Mouse (Mus musculus): Measurements from ENCODE around the gene Gde1. TPM values are rescaled to one million over a fixed set of nuclear protein-coding genes. Genes with fewer than 3 reads are reported as not detected.
A peak's percentile ranks its signal among the peaks of the same experiment; 100 is the strongest.

Gene Gde1
- polyA plus RNA-seq, 1 experiment from 2014 or later, result 136 TPM

DNA sequence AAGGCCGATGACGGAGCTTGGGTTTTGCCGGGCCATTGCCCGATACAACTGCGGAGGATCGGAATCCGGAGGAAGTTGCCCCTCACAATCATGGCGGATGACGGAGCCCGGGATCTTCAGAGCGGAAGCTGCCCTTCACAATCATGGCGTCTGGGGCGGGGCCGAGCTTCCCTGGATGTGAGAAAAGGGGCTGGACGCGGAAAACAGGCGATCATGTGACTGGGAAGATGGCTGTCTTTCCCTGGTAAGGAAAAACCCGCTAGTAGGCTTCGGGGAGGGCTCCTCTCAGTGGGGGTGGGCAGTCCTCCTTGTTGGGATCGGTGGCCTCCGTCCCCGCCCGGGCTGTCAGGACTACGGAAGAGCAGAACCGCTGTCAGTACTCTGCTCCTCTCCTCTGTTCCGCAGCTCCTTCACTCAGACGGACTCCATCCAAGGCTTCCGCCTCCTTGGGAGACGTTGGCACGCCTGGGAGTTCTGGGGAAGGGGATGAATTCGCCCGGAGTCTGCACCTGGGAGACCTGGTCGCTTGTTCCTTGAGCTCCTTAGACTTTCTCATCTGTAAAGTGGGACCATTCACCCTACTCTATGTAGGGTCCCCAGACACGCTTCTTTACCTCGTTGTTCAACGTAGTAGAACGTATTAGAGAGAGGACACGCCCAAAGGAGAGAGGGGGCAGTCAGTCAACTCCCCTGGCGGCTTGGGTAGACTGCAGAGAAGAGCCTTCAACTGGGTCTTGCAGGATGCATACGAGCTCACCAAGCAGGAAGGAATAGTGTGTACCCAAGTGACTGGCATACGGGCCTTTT lies 35.2 kb upstream of the Gde1 start:
- 3% methylated on average over 41 of the region's 41 CpGs for WGBS
- ATAC-seq, result peak; percentile 96
- H3K36me3 ChIP-seq (ENCODE audit: control insufficient read depth, insufficient read depth), result peaks cover 22% of the 10 kb centered on the region

DNA sequence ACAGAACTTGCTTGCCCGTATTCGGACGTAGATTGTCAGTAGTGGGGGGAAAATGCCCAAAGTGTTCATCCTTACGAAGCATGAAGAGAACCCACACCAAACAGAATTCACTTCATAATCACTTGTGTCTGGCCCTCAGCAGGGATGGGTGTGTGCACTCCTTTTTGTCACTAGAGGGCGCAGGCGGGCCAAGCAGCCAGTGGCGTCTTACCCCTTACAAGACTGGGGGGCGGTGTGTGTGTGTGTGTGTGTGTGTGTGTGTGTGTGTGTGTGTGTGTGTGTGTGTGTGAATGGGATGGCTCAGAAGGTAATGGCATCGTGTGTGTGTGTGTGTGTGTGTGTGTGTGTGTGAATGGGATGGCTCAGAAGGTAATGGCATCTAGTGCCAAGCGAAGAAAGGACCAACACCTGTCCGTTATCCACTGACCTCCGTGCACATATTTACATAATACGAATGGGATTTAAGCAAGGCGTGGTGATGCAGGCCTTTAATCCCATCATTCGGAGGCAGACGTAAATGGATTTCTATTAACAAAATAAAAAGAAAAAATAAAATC lies 34.5 kb upstream of the Gde1 start, which contains the start of gene Vps35l:
Gene Vps35l (plus strand): TSS at position 252 of the 557 bp plus-strand sequence.
- TF ChIP-seq CTCF (IDR thresholded peaks at IDR 0.05; ENCODE audit: low read depth), result peak; percentile 94
- H3K4me1 ChIP-seq (replicated peaks; ENCODE audit: control insufficient read depth, insufficient read depth, low read length), result 0 out of 2 replicates have a peak, but pooled peaks cover 12% of the 10 kb centered on the region
- peak within 1 kb of the TSS; percentile 50 for H3K9ac ChIP-seq (ENCODE audit: low read depth, low read length)
- peak; percentile 80 for ATAC-seq
- no peaks in the 10 kb centered on the region for H3K27me3 ChIP-seq (replicated peaks; ENCODE audit: control insufficient read depth, insufficient read depth, low read length)
- peak within 1 kb of the TSS; percentile 74 for H3K4me2 ChIP-seq (replicated peaks; ENCODE audit: low read depth)
- no peaks in the 10 kb centered on the region for H3K9me3 ChIP-seq (ENCODE audit: control insufficient read depth)
- 2% methylated on average over 16 of the region's 16 CpGs for WGBS
- peak within 1 kb of the TSS; percentile 29; the same call in 1 of the 2 replicates for H3K27ac ChIP-seq (ENCODE audit: low read depth, low read length)
- peaks cover 19% of the 10 kb centered on the region; the same call in 1 of the 2 replicates for H3K36me3 ChIP-seq (ENCODE audit: control insufficient read depth, insufficient read depth)
- H3K4me3 ChIP-seq (ENCODE audit: low read depth, low read length), result peak within 1 kb of the TSS; percentile 73

More for the DNA sequence above, 35.2 kb upstream of the Gde1 start:
- Histone ChIP-seq H3K4me3 (ENCODE audit: low read depth, low read length) (peak overlapping the region; percentile 73), H3K9ac (ENCODE audit: low read depth, low read length) (peak overlapping the region; percentile 50), H3K4me1 (replicated peaks; ENCODE audit: control insufficient read depth, insufficient read depth, low read length) (0 out of 2 replicates have a peak, but pooled peaks cover 12% of the 10 kb centered on the region), H3K4me2 (replicated peaks; ENCODE audit: low read depth) (peak overlapping the region; percentile 74), H3K27ac (ENCODE audit: low read depth, low read length) (peak overlapping the region; percentile 29; the same call in 1 of the 2 replicates), H3K27me3 (replicated peaks; ENCODE audit: control insufficient read depth, insufficient read depth, low read length) (no peaks in the 10 kb centered on the region), H3K9me3 (ENCODE audit: control insufficient read depth) (no peaks in the 10 kb centered on the region)
- TF ChIP-seq CTCF (IDR thresholded peaks at IDR 0.05; ENCODE audit: low read depth), result no peak

DNA sequence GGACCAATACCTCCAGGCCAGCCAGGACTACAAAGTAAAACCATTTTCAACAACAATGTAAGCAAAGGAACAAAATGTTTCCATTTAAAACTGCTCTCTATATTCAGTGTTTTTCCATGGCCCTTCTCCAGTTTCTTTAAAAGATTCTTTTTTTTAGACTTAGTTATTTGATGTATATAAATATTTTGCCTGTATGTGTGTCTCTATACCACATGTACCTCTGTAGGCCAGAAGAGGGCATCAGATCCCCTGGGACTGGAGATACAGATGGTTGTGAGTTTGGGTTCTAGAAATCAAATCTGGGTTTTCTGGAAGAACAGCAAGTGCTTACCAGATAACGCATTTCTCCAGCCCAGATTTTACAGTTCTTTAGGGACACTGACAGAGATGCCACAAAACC lies 33.2 kb upstream of the Gde1 start:
- no peak for ATAC-seq
- Histone ChIP-seq H3K4me3 (ENCODE audit: low read depth, low read length) (no peak overlapping the region), H3K9me3 (ENCODE audit: control insufficient read depth) (no peaks in the 10 kb centered on the region), H3K27me3 (replicated peaks; ENCODE audit: control insufficient read depth, insufficient read depth, low read length) (no peaks in the 10 kb centered on the region), H3K36me3 (ENCODE audit: control insufficient read depth, insufficient read depth) (peaks cover 16% of the 10 kb centered on the region; the same call in 1 of the 2 replicates), H3K4me1 (replicated peaks; ENCODE audit: control insufficient read depth, insufficient read depth, low read length) (0 out of 2 replicates have a peak, but pooled peaks cover 12% of the 10 kb centered on the region), H3K9ac (ENCODE audit: low read depth, low read length) (no peak overlapping the region), H3K27ac (ENCODE audit: low read depth, low read length) (no peak overlapping the region), H3K4me2 (replicated peaks; ENCODE audit: low read depth) (no peak overlapping the region)
- TF ChIP-seq CTCF (IDR thresholded peaks at IDR 0.05; ENCODE audit: low read depth), result peak; percentile 39
- WGBS, result 89% methylated on average over 1 of the region's 1 CpGs

DNA sequence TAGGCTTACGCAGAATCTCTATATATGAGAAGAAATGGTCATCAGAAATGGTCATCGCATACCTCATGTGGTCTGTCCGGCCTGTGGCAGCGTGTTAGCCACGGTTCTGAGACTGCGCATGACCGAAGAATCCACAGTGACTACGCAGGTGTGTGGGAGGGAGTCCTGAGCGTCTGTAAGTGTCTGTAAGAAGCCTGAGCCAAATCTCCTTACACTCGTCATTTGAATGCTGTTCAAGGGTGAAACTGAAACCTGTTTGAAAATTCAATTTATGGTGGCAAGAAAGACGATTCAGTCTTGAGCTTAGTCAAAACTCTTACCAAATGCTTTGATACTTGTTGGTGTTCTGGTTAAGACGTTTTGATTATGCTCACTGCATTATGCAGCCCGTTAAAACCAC lies 27.6 kb upstream of the Gde1 start:
- H3K36me3 ChIP-seq (ENCODE audit: control insufficient read depth, insufficient read depth), result peaks cover 29% of the 10 kb centered on the region
- H3K9me3 ChIP-seq (ENCODE audit: control insufficient read depth), result no peaks in the 10 kb centered on the region
- no peak for TF ChIP-seq CTCF (IDR thresholded peaks at IDR 0.05; ENCODE audit: low read depth)
- no peak overlapping the region for H3K4me3 ChIP-seq (ENCODE audit: low read depth, low read length)
- ATAC-seq, result no peak
- H3K27ac ChIP-seq (ENCODE audit: low read depth, low read length), result no peak overlapping the region
- no peak overlapping the region for H3K9ac ChIP-seq (ENCODE audit: low read depth, low read length)
- WGBS, result 94% methylated on average over 13 of the region's 13 CpGs
- H3K4me2 ChIP-seq (replicated peaks; ENCODE audit: low read depth), result no peak overlapping the region
- no peaks in the 10 kb centered on the region for H3K4me1 ChIP-seq (replicated peaks; ENCODE audit: control insufficient read depth, insufficient read depth, low read length)
- no peaks in the 10 kb centered on the region for H3K27me3 ChIP-seq (replicated peaks; ENCODE audit: control insufficient read depth, insufficient read depth, low read length)

DNA sequence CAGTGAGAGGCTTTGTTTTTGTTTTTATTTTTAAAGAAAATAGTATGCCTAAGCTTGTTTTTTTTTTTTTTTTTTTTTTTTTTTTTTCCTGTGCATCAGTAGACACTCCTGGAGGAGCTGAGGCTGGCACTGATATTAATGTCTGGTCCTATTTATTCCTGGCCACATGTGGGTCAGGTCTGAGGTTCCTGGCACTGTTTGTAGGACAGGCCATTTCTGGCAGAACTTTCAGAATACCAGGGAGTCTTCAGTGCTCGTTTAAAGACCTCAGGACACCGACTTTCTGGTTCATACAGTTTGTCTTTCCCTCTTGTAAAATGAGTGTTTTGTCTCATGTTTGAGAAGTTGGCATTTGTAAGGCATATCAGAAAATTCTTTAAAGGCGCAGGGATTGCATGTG lies 26.2 kb upstream of the Gde1 start:
- 88% methylated on average over 3 of the region's 3 CpGs for WGBS
- Histone ChIP-seq H3K9me3 (ENCODE audit: control insufficient read depth) (no peaks in the 10 kb centered on the region), H3K36me3 (ENCODE audit: control insufficient read depth, insufficient read depth) (peaks cover 43% of the 10 kb centered on the region), H3K4me2 (replicated peaks; ENCODE audit: low read depth) (no peak overlapping the region), H3K27me3 (replicated peaks; ENCODE audit: control insufficient read depth, insufficient read depth, low read length) (no peaks in the 10 kb centered on the region), H3K27ac (ENCODE audit: low read depth, low read length) (peak overlapping the region; percentile 2; the same call in 1 of the 2 replicates), H3K4me3 (ENCODE audit: low read depth, low read length) (no peak overlapping the region), H3K4me1 (replicated peaks; ENCODE audit: control insufficient read depth, insufficient read depth, low read length) (no peaks in the 10 kb centered on the region), H3K9ac (ENCODE audit: low read depth, low read length) (no peak overlapping the region)
- TF ChIP-seq CTCF (IDR thresholded peaks at IDR 0.05; ENCODE audit: low read depth), result no peak
- ATAC-seq, result no peak

DNA sequence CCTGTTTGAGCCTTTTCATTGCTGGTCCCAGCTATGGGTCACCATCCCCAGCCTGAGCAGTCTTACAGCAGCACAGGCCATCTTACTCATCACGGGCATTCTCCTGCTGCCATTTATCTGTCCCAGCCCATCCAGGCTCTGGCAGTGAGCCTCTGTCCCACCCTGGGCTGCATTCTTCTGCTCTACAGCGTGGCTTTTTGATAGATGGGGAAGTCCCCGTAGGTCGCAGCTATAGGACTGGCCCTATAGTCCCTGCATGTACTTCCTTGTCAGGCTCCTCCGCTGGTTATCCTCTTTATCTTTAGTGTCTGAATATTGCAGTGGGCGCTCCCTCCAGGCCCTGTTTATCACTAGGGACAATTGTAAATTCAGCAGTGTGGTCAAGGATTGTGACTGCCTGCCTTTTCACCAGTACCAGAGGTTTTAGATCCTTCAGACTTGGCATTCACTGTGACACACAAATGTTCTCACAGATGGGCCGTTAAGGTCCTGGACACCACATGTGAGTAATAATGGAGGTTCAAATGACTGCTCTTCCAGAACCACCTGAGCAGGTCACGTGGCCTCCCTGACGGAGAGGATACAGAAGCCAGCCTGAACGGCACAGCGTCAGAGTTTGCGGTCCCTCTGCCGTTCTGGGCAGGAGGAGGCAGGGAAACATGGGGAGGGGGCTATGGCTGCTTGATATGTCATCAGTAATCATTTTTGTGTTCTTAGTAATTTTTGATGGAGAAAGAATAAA lies 23.4 kb upstream of the Gde1 start:
- H3K4me2 ChIP-seq (replicated peaks; ENCODE audit: low read depth), result peak overlapping the region; percentile 17; the same call in 1 of the 2 replicates
- H3K4me3 ChIP-seq (ENCODE audit: low read depth, low read length), result no peak overlapping the region
- no peaks in the 10 kb centered on the region for H3K9me3 ChIP-seq (ENCODE audit: control insufficient read depth)
- no peak overlapping the region for H3K27ac ChIP-seq (ENCODE audit: low read depth, low read length)
- no peak for TF ChIP-seq CTCF (IDR thresholded peaks at IDR 0.05; ENCODE audit: low read depth)
- no peak overlapping the region for H3K9ac ChIP-seq (ENCODE audit: low read depth, low read length)
- H3K4me1 ChIP-seq (replicated peaks; ENCODE audit: control insufficient read depth, insufficient read depth, low read length), result no peaks in the 10 kb centered on the region
- WGBS, result 59% methylated on average over 13 of the region's 13 CpGs
- no peaks in the 10 kb centered on the region for H3K27me3 ChIP-seq (replicated peaks; ENCODE audit: control insufficient read depth, insufficient read depth, low read length)
- H3K36me3 ChIP-seq (ENCODE audit: control insufficient read depth, insufficient read depth), result peaks cover 44% of the 10 kb centered on the region
- ATAC-seq, result no peak

All from intestine, postnatal 0 days (tissue).